Mouse (Mus musculus) liver, postnatal 0 days (tissue): ENCODE measurements around the gene Rbfox1.

Experiments
- CTCF ChIP-seq: sonication (generic); IDR thresholded peaks from 2 replicates; pipeline ENCODE4 v1.5.1; 2016; ENCODE audit warnings: antibody characterized with exemption, low read depth
- EP300 ChIP-seq: IDR thresholded peaks from 2 replicates; pipeline ENCODE4 v1.6.1; 2016; ENCODE audit warnings: antibody characterized with exemption, low read depth, mild to moderate bottlenecking

DNA sequence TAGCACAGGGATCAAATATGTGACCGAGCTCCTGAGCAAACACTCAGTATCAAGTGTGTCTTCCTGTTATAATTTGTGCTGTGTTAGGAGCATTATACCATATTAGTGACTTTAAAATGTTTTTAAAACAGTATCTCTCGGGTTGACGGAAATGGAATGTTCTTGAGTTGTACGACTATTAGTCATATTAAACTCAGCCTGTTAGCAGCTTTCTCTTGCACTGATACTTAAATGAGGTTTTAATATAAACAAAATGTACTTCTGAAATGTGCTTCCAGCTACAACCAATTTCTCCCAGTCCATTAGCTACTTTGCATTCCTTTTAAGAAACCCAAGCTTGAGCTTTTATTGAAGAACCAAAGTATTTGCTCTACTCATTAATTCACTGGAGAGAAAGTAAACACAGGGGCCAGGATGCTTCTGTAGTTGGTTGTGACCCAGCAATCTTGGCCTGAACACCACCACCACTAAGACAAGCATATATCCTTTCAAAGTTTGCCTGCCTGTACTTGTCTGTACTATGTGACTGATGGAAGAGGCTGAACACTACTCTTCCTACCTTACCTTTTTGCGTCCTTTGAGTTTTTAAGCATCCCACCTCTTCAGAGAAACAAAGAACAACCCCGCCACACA is 944.9 kb downstream of the Rbfox1 start:
- TF ChIP-seq CTCF: no peak
- TF ChIP-seq EP300: no peak
